Mouse (Mus musculus) embryonic facial prominence, embryonic 15.5 days (tissue): ENCODE data around the gene Nthl1. TPM values are rescaled to one million over a fixed set of nuclear protein-coding genes. Genes with fewer than 3 reads are reported as not detected.
A peak's percentile ranks its signal among the peaks of the same experiment; 100 is the strongest.

ENCODE experiments used
- ATAC-seq: fragments of 200-750 bp; cut with Nextera tagmentation; 2 replicates; pipeline ENCODE4 v1.8.0; 2017; ENCODE audit warnings: low read depth, moderate TSS enrichment; ENCODE audit not compliant: insufficient number of reproducible peaks, low FRiP score, low TSS enrichment
- H3K27ac ChIP-seq: fragments of 300-500 bp; sonication (generic); replicated peaks from 2 replicates; pipeline ENCODE4 v1.5.1; 2015; ENCODE audit warnings: mild to moderate bottlenecking, inconsistent platforms
- H3K27me3 ChIP-seq: fragments of 300-500 bp; sonication (generic); 2 replicates; pipeline ENCODE4 v1.6.1; 2015; ENCODE audit warnings: inconsistent platforms
- H3K36me3 ChIP-seq: fragments of 300-500 bp; sonication (generic); 2 replicates; pipeline ENCODE4 v1.6.1; 2015; ENCODE audit warnings: mild to moderate bottlenecking, inconsistent platforms
- H3K4me1 ChIP-seq: fragments of 300-500 bp; sonication (generic); 2 replicates; pipeline ENCODE4 v1.6.1; 2015; ENCODE audit warnings: inconsistent platforms
- H3K4me2 ChIP-seq: fragments of 300-500 bp; sonication (generic); replicated peaks from 2 replicates; pipeline ENCODE4 v1.6.1; 2015; ENCODE audit warnings: mild to moderate bottlenecking, inconsistent platforms
- H3K4me3 ChIP-seq: fragments of 300-500 bp; sonication (generic); replicated peaks from 2 replicates; pipeline ENCODE4 v1.5.1; 2015; ENCODE audit warnings: mild to moderate bottlenecking, inconsistent platforms
- H3K9ac ChIP-seq: fragments of 300-500 bp; sonication (generic); 2 replicates; pipeline ENCODE4 v1.6.1; 2015; ENCODE audit warnings: inconsistent platforms
- H3K9me3 ChIP-seq: fragments of 300-500 bp; sonication (generic); replicated peaks from 2 replicates; pipeline ENCODE4 v1.6.1; 2016; ENCODE audit warnings: inconsistent platforms
- WGBS: fragments of 180-500 bp; shearing (Covaris S2); methylation state at CpG from one replicate; pipeline ENCODE4 v1.1.7; 2015; 5-methylcytosine and 5-hydroxymethylcytosine counted together
- polyA plus RNA-seq: library from polyadenylated mRNA; unstranded; fragments of >200 nt; fragmentation: Nextera tagmentation; extraction: Ambion mirVana; gene quantifications from 2 replicates; pipeline ENCODE4 v1.2.1, GENCODE M21; 2015

Nthl1 gene
- polyA plus RNA-seq, 1 experiment from 2014 or later: 22.2 TPM

GRCm38 (mm10) chr17:24642791-24643343 is 10.4 kb downstream of the Nthl1 start:
- Histone ChIP-seq H3K27ac (no peak overlapping the region), H3K9me3 (no peaks in the 10 kb centered on the region), H3K9ac (no peak overlapping the region), H3K27me3 (no peaks in the 10 kb centered on the region), H3K4me3 (no peak overlapping the region), H3K36me3 (peaks cover 16% of the 10 kb centered on the region; the same call in 1 of the 2 replicates), H3K4me1 (peaks cover 54% of the 10 kb centered on the region), H3K4me2 (no peak overlapping the region)
- WGBS: 55% methylated on average over 6 of the region's 6 CpGs
- ATAC-seq: no peak

GRCm38 (mm10) chr17:24644030-24644715 is 11.7 kb downstream of the Nthl1 start:
- Histone ChIP-seq H3K4me3 (no peak overlapping the region), H3K27me3 (no peaks in the 10 kb centered on the region), H3K9ac (0 out of 2 replicates have a peak overlapping the region, but pooled peaks have one; percentile 1), H3K36me3 (peaks cover 16% of the 10 kb centered on the region; the same call in 1 of the 2 replicates), H3K4me2 (0 out of 2 replicates have a peak overlapping the region, but pooled peaks have one; percentile 4), H3K9me3 (no peaks in the 10 kb centered on the region), H3K27ac (peak overlapping the region; percentile 73), H3K4me1 (peaks cover 51% of the 10 kb centered on the region)
- no peak for ATAC-seq
- 24% methylated on average over 7 of the region's 7 CpGs for WGBS

GRCm38 (mm10) chr17:24644875-24645721 is 12.6 kb downstream of the Nthl1 start:
- Histone ChIP-seq H3K9ac (no peak overlapping the region), H3K4me1 (peaks cover 50% of the 10 kb centered on the region), H3K27ac (peak overlapping the region; percentile 73), H3K4me3 (no peak overlapping the region), H3K36me3 (peaks cover 16% of the 10 kb centered on the region; the same call in 1 of the 2 replicates), H3K4me2 (no peak overlapping the region), H3K9me3 (no peaks in the 10 kb centered on the region), H3K27me3 (no peaks in the 10 kb centered on the region)
- no peak for ATAC-seq
- 78% methylated on average over 9 of the region's 9 CpGs for WGBS

- peak overlapping the region; percentile 34; the same call in 1 of the 2 replicates for H3K27ac ChIP-seq
- H3K27me3 ChIP-seq: no peaks in the 10 kb centered on the region
- H3K9me3 ChIP-seq: no peaks in the 10 kb centered on the region
- H3K9ac ChIP-seq: no peak overlapping the region
- no peak for ATAC-seq
- H3K4me2 ChIP-seq: no peak overlapping the region
- peaks cover 51% of the 10 kb centered on the region for H3K4me1 ChIP-seq
- H3K36me3 ChIP-seq: peaks cover 14% of the 10 kb centered on the region; the same call in 1 of the 2 replicates
- no peak overlapping the region for H3K4me3 ChIP-seq
- 62% methylated on average over 3 of the region's 3 CpGs for WGBS
Observed at GRCm38 (mm10) chr17:24645916-24646315, 13.4 kb downstream of the Nthl1 start.

- WGBS: 82% methylated on average over 4 of the region's 4 CpGs
- ATAC-seq: no peak
- H3K27ac ChIP-seq: 0 out of 2 replicates have a peak overlapping the region, but pooled peaks have one; percentile 34
- H3K4me1 ChIP-seq: peaks cover 51% of the 10 kb centered on the region
- H3K36me3 ChIP-seq: peaks cover 12% of the 10 kb centered on the region; the same call in 1 of the 2 replicates
- no peak overlapping the region for H3K9ac ChIP-seq
- no peak overlapping the region for H3K4me2 ChIP-seq
- no peak overlapping the region for H3K4me3 ChIP-seq
- H3K9me3 ChIP-seq: no peaks in the 10 kb centered on the region
- no peaks in the 10 kb centered on the region for H3K27me3 ChIP-seq
Observed at GRCm38 (mm10) chr17:24646381-24646780, 13.9 kb downstream of the Nthl1 start.

GRCm38 (mm10) chr17:24647493-24647892 is 15.0 kb downstream of the Nthl1 start:
- no peak overlapping the region for H3K4me2 ChIP-seq
- H3K4me1 ChIP-seq: peaks cover 51% of the 10 kb centered on the region
- H3K9ac ChIP-seq: no peak overlapping the region
- no peaks in the 10 kb centered on the region for H3K27me3 ChIP-seq
- H3K9me3 ChIP-seq: no peaks in the 10 kb centered on the region
- 73% methylated on average over 11 of the region's 11 CpGs for WGBS
- peaks cover 8% of the 10 kb centered on the region; the same call in 1 of the 2 replicates for H3K36me3 ChIP-seq
- no peak overlapping the region for H3K27ac ChIP-seq
- no peak for ATAC-seq
- no peak overlapping the region for H3K4me3 ChIP-seq

- no peak for ATAC-seq
- H3K27me3 ChIP-seq: no peaks in the 10 kb centered on the region
- whole genome bisulfite sequencing: 81% methylated on average over 10 of the region's 10 CpGs
- peaks cover 47% of the 10 kb centered on the region for H3K4me1 ChIP-seq
- H3K4me2 ChIP-seq: peak overlapping the region; percentile 91
- H3K4me3 ChIP-seq: peak overlapping the region; percentile 80
- H3K27ac ChIP-seq: 0 out of 2 replicates have a peak overlapping the region, but pooled peaks have one; percentile 55
- H3K9ac ChIP-seq: no peak overlapping the region
- H3K36me3 ChIP-seq: peaks cover 8% of the 10 kb centered on the region; the same call in 1 of the 2 replicates
- H3K9me3 ChIP-seq: no peaks in the 10 kb centered on the region
Observed at GRCm38 (mm10) chr17:24648731-24649377, 16.4 kb downstream of the Nthl1 start.

GRCm38 (mm10) chr17:24649581-24650069 is 17.1 kb downstream of the Nthl1 start:
- Histone ChIP-seq H3K27ac (peak overlapping the region; percentile 55), H3K36me3 (peaks cover 7% of the 10 kb centered on the region; the same call in 1 of the 2 replicates), H3K9ac (peak overlapping the region; percentile 85), H3K27me3 (no peaks in the 10 kb centered on the region), H3K9me3 (no peaks in the 10 kb centered on the region), H3K4me1 (peaks cover 39% of the 10 kb centered on the region), H3K4me3 (peak overlapping the region; percentile 80), H3K4me2 (peak overlapping the region; percentile 91)
- peak; percentile 11; the same call in 1 of the 2 replicates for ATAC-seq
- under 1% methylated on average over 35 of the region's 35 CpGs for WGBS

- H3K27ac ChIP-seq: peak within 1 kb of the TSS; percentile 55
- peak within 1 kb of the TSS; percentile 91 for H3K4me2 ChIP-seq
- peak within 1 kb of the TSS; percentile 85 for H3K9ac ChIP-seq
- H3K4me3 ChIP-seq: peak within 1 kb of the TSS; percentile 80
- ATAC-seq: peak; percentile 82
- WGBS: under 1% methylated on average over 39 of the region's 41 CpGs
- H3K27me3 ChIP-seq: no peaks in the 10 kb centered on the region
- H3K36me3 ChIP-seq: peaks cover 4% of the 10 kb centered on the region; the same call in 1 of the 2 replicates
- peaks cover 34% of the 10 kb centered on the region for H3K4me1 ChIP-seq
- H3K9me3 ChIP-seq: no peaks in the 10 kb centered on the region
Observed at GRCm38 (mm10) chr17:24650070-24650616, 17.7 kb downstream of the Nthl1 start, which contains the start of gene Slc9a3r2. Gene Slc9a3r2, minus strand, starts transcription at chr17:24650327.

- H3K27me3 ChIP-seq: no peaks in the 10 kb centered on the region
- peaks cover 4% of the 10 kb centered on the region; the same call in 1 of the 2 replicates for H3K36me3 ChIP-seq
- no peak for ATAC-seq
- 73% methylated on average over 4 of the region's 4 CpGs for WGBS
- peak overlapping the region; percentile 80; the same call in 1 of the 2 replicates for H3K4me3 ChIP-seq
- peaks cover 27% of the 10 kb centered on the region for H3K4me1 ChIP-seq
- H3K27ac ChIP-seq: no peak overlapping the region
- no peaks in the 10 kb centered on the region for H3K9me3 ChIP-seq
- H3K4me2 ChIP-seq: peak overlapping the region; percentile 91
- H3K9ac ChIP-seq: no peak overlapping the region
Observed at GRCm38 (mm10) chr17:24650766-24651165, 18.3 kb downstream of the Nthl1 start.
